Mouse (Mus musculus): Measurements from ENCODE around the gene Aida. TPM values are rescaled to one million over a fixed set of nuclear protein-coding genes. Genes with fewer than 3 reads are reported as not detected.

Aida gene
- total and polyA plus RNA-seq, 3 experiments: 17.7 to 36.0 TPM; not detected in 1

DNA sequence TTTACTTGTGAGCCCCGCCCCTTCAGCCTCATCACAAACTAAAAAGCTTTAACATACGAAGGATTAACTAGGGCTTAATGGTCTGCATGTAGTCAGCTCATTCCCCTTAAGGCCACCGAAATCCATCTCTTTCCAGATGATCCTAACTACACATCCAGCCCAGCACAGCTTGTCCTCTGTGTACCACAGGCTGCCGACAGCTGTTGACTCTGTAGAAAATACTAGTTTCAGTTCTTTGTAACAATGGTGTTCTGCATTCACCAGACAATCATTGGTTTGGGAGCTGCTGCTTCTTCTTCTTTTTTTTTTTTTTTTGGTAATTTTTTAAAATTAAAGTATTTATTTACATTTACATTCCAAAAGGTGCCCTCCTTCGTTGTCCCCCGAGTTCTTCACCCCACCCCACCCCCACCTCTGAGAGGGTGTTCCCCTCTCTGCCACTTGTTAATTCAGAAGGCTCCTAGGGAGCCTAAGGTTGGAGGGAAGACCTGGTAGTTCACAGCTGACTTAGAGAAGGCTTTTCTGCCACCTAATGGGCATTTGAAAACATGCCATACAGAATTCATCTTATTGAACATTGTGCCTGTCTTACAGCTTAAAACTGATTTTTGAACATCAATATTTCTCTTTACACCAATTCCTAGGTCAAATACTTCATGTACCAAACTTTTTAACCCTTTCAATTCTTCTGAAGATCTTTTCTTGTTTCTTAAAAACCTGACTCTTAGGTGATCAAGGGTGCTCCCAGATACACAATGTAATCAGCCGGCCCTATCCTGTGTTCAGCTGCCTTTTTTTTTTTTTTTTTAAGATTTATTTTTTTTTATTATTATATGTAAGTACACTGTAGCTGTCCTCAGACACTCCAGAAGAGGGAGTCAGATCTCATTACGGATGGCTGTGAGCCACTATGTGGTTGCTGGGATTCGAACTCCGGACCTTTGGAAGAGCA lies 23.2 kb upstream of the Aida start:
- peak; percentile 30 to 94 (median 33) for TF ChIP-seq CTCF (IDR thresholded peaks at IDR 0.05 in 2 of 3, conservative IDR thresholded peaks at IDR 0.05 in 1 of 3; ENCODE audit: control insufficient read depth in 1 of 3, insufficient read depth in 1 of 3, low read depth in 2 of 3, low read length in 3 of 3, poor library complexity in 1 of 3, severe bottlenecking in 1 of 3)
- TF ChIP-seq ZKSCAN1 (IDR thresholded peaks at IDR 0.05; ENCODE audit: low read depth, low read length): no peak
- TF ChIP-seq MAFK (IDR thresholded peaks at IDR 0.05; ENCODE audit: borderline replicate concordance, low read depth, low read length): no peak
- peak; percentile 41; the same call in 1 of the 2 replicates for TF ChIP-seq ZNF384 (IDR thresholded peaks at IDR 0.05; ENCODE audit: low read depth, low read length)
- peak; percentile 98 for TF ChIP-seq ZC3H11A (IDR thresholded peaks at IDR 0.05; ENCODE audit: low read depth, low read length)
- peak; percentile 51; the same call in 1 of the 2 replicates for TF ChIP-seq MAZ (IDR thresholded peaks at IDR 0.05; ENCODE audit: low read depth, low read length)
- TF ChIP-seq SIN3A (IDR thresholded peaks at IDR 0.05; ENCODE audit: low read length): peak; percentile 55; the same call in 1 of the 2 replicates
- TF ChIP-seq RAD21 (IDR thresholded peaks at IDR 0.05; ENCODE audit: low read depth, low read length): peak; percentile 94
- TF ChIP-seq POLR2AphosphoS2 (IDR thresholded peaks at IDR 0.05; ENCODE audit: low read length): no peak
- TF ChIP-seq JUND (IDR thresholded peaks at IDR 0.05; ENCODE audit: low read depth, low read length): no peak
- TF ChIP-seq NRF1 (IDR thresholded peaks at IDR 0.05; ENCODE audit: insufficient read depth, low read depth, low read length, poor library complexity, severe bottlenecking): no peak
- 0 out of 2 replicates have a peak, but pooled peaks have one; percentile 33 for TF ChIP-seq TBP (IDR thresholded peaks at IDR 0.05; ENCODE audit: low read depth, low read length)
- no peak for TF ChIP-seq ELF1 (IDR thresholded peaks at IDR 0.05; ENCODE audit: low read depth, low read length)
- peak; percentile 97 for TF ChIP-seq SMC3 (IDR thresholded peaks at IDR 0.05; ENCODE audit: low read depth, low read length)
- no peak for TF ChIP-seq E2F4 (IDR thresholded peaks at IDR 0.05; ENCODE audit: borderline replicate concordance, low read depth, low read length)
- no peak for TF ChIP-seq ETS1 (IDR thresholded peaks at IDR 0.05; ENCODE audit: low read depth, low read length)
- Histone ChIP-seq H3K9me3 (replicated peaks; ENCODE audit: insufficient read depth, low read length) (no peaks in the 10 kb centered on the region), H3K4me1 (ENCODE audit: control insufficient read depth in 1 of 2, insufficient read depth in 2 of 2, low read length in 2 of 2) (no peaks in the 10 kb centered on the region), H3K79me2 (ENCODE audit: control insufficient read depth, insufficient read depth, low read length, poor library complexity) (no peaks in the 10 kb centered on the region), H3K9ac (ENCODE audit: control insufficient read depth, low read depth, low read length, poor library complexity, severe bottlenecking) (no peak overlapping the region), H3K27ac (ENCODE audit: control insufficient read depth, low read depth, low read length) (no peak overlapping the region), H3K4me3 (ENCODE audit: control insufficient read depth in 1 of 2, insufficient read depth in 1 of 2, low read depth in 2 of 2, low read length in 2 of 2) (peak overlapping the region; percentile 21 to 23; a peak in 1 of 4 replicates), H3K27me3 (ENCODE audit: control insufficient read depth in 1 of 2, insufficient read depth in 2 of 2, low read length in 2 of 2) (no peaks in the 10 kb centered on the region), H3K36me3 (ENCODE audit: control insufficient read depth in 1 of 2, insufficient read depth in 2 of 2, low read length in 2 of 2) (no peaks in the 10 kb centered on the region)
- peak; percentile 78 for DNase-seq (ENCODE audit: low read depth, low spot score)

- Histone ChIP-seq H3K4me3 (ENCODE audit: control insufficient read depth in 1 of 2, insufficient read depth in 1 of 2, low read depth in 2 of 2, low read length in 2 of 2) (no peak overlapping the region), H3K27me3 (ENCODE audit: control insufficient read depth in 1 of 2, insufficient read depth in 2 of 2, low read length in 2 of 2) (no peaks in the 10 kb centered on the region), H3K79me2 (ENCODE audit: control insufficient read depth, insufficient read depth, low read length, poor library complexity) (no peaks in the 10 kb centered on the region), H3K9ac (ENCODE audit: control insufficient read depth, low read depth, low read length, poor library complexity, severe bottlenecking) (no peak overlapping the region), H3K27ac (ENCODE audit: control insufficient read depth, low read depth, low read length) (no peak overlapping the region), H3K36me3 (ENCODE audit: control insufficient read depth in 1 of 2, insufficient read depth in 2 of 2, low read length in 2 of 2) (no peaks in the 10 kb centered on the region; a peak in 1 of 4 replicates), H3K4me1 (ENCODE audit: control insufficient read depth in 1 of 2, insufficient read depth in 2 of 2, low read length in 2 of 2) (no peaks in the 10 kb centered on the region), H3K9me3 (replicated peaks; ENCODE audit: insufficient read depth, low read length) (no peaks in the 10 kb centered on the region)
- TF ChIP-seq POLR2A (IDR thresholded peaks at IDR 0.05; ENCODE audit: control insufficient read depth in 1 of 2, insufficient read depth in 1 of 2, low read depth in 1 of 2, low read length in 2 of 2, poor library complexity in 1 of 2) (no peak), MAZ (IDR thresholded peaks at IDR 0.05; ENCODE audit: low read depth, low read length) (no peak), ZC3H11A (IDR thresholded peaks at IDR 0.05; ENCODE audit: low read depth, low read length) (no peak), JUND (IDR thresholded peaks at IDR 0.05; ENCODE audit: low read depth, low read length) (no peak), RCOR1 (IDR thresholded peaks at IDR 0.05; ENCODE audit: low read depth, low read length) (no peak), USF1 (IDR thresholded peaks at IDR 0.05; ENCODE audit: low read depth, low read length) (no peak), ZMIZ1 (IDR thresholded peaks at IDR 0.05; ENCODE audit: low read depth, low read length) (no peak)
- DNase-seq (ENCODE audit: low read depth, low spot score): no peak
These were observed 22.0 kb upstream of the Aida start for GRCm38 (mm10) chr1:183274385-183274784.

Measured in MEL (cell line).